Mouse (Mus musculus): ENCODE measurements at regions not wholly inside any gene's neighbourhood (a gene's known extent, or its start where the extent isn't known, plus 50 kb on each side); places are given as distances from the start of the nearest gene placed in this dataset.

- WGBS: 84% methylated on average over 6 of the region's 6 CpGs
- H3K9me3 ChIP-seq (ENCODE audit: low read length): no peaks in the 10 kb centered on the region
- H3K27me3 ChIP-seq (ENCODE audit: insufficient read depth, low read length): no peaks in the 10 kb centered on the region
- H3K4me2 ChIP-seq (ENCODE audit: low read depth, low read length): no peak overlapping the region
- H3K36me3 ChIP-seq (ENCODE audit: insufficient read depth, low read length): no peaks in the 10 kb centered on the region
- no peak for TF ChIP-seq CTCF (IDR thresholded peaks at IDR 0.05; ENCODE audit: low read depth)
- no peak overlapping the region for H3K9ac ChIP-seq (replicated peaks; ENCODE audit: low read length)
- no peak overlapping the region for H3K27ac ChIP-seq
- DNase-seq (ENCODE audit: low spot score): no peak
- no peak for ATAC-seq
- H3K4me3 ChIP-seq (ENCODE audit: low read length): no peak overlapping the region
- H3K4me1 ChIP-seq (ENCODE audit: insufficient read depth, low read length): no peaks in the 10 kb centered on the region
Measured at GRCm38 (mm10) chr2:128457591-128458209, 133.3 kb upstream of the Spdye4c start.

GRCm38 (mm10) chr2:128465214-128465984 lies 125.6 kb upstream of the Spdye4c start:
- H3K9ac ChIP-seq (replicated peaks; ENCODE audit: low read length): no peak overlapping the region
- no peaks in the 10 kb centered on the region for H3K36me3 ChIP-seq (ENCODE audit: insufficient read depth, low read length)
- H3K9me3 ChIP-seq (ENCODE audit: low read length): no peaks in the 10 kb centered on the region
- H3K27ac ChIP-seq: no peak overlapping the region
- no peak for ATAC-seq
- no peak for DNase-seq (ENCODE audit: low spot score)
- H3K4me3 ChIP-seq (ENCODE audit: low read length): no peak overlapping the region
- no peaks in the 10 kb centered on the region for H3K4me1 ChIP-seq (ENCODE audit: insufficient read depth, low read length)
- no peaks in the 10 kb centered on the region for H3K27me3 ChIP-seq (ENCODE audit: insufficient read depth, low read length)
- WGBS: 86% methylated on average over 6 of the region's 6 CpGs
- no peak for TF ChIP-seq CTCF (IDR thresholded peaks at IDR 0.05; ENCODE audit: low read depth)
- H3K4me2 ChIP-seq (ENCODE audit: low read depth, low read length): no peak overlapping the region

GRCm38 (mm10) chr2:128467490-128468245 lies 123.3 kb upstream of the Spdye4c start:
- DNase-seq (ENCODE audit: low spot score) (no peak), ATAC-seq (no peak)
- Histone ChIP-seq H3K27ac (no peak overlapping the region), H3K27me3 (ENCODE audit: insufficient read depth, low read length) (no peaks in the 10 kb centered on the region), H3K4me3 (ENCODE audit: low read length) (no peak overlapping the region), H3K4me2 (ENCODE audit: low read depth, low read length) (no peak overlapping the region), H3K9me3 (ENCODE audit: low read length) (no peaks in the 10 kb centered on the region), H3K36me3 (ENCODE audit: insufficient read depth, low read length) (no peaks in the 10 kb centered on the region), H3K4me1 (ENCODE audit: insufficient read depth, low read length) (no peaks in the 10 kb centered on the region), H3K9ac (replicated peaks; ENCODE audit: low read length) (no peak overlapping the region)
- no peak for TF ChIP-seq CTCF (IDR thresholded peaks at IDR 0.05; ENCODE audit: low read depth)
- WGBS: 90% methylated on average over 8 of the region's 8 CpGs

GRCm38 (mm10) chr2:128468323-128468722 lies 122.7 kb upstream of the Spdye4c start:
- no peaks in the 10 kb centered on the region for H3K9me3 ChIP-seq (ENCODE audit: low read length)
- no peak overlapping the region for H3K4me3 ChIP-seq (ENCODE audit: low read length)
- no peak overlapping the region for H3K4me2 ChIP-seq (ENCODE audit: low read depth, low read length)
- DNase-seq (ENCODE audit: low spot score): no peak
- no peak for ATAC-seq
- no peaks in the 10 kb centered on the region for H3K4me1 ChIP-seq (ENCODE audit: insufficient read depth, low read length)
- TF ChIP-seq CTCF (IDR thresholded peaks at IDR 0.05; ENCODE audit: low read depth): no peak
- no peak overlapping the region for H3K27ac ChIP-seq
- no peak overlapping the region for H3K9ac ChIP-seq (replicated peaks; ENCODE audit: low read length)
- no peaks in the 10 kb centered on the region for H3K27me3 ChIP-seq (ENCODE audit: insufficient read depth, low read length)
- H3K36me3 ChIP-seq (ENCODE audit: insufficient read depth, low read length): no peaks in the 10 kb centered on the region
- WGBS: 87% methylated on average over 2 of the region's 2 CpGs

- H3K4me3 ChIP-seq (ENCODE audit: low read length): no peak overlapping the region
- H3K27me3 ChIP-seq (ENCODE audit: insufficient read depth, low read length): no peaks in the 10 kb centered on the region
- no peaks in the 10 kb centered on the region for H3K36me3 ChIP-seq (ENCODE audit: insufficient read depth, low read length)
- no peak overlapping the region for H3K4me2 ChIP-seq (ENCODE audit: low read depth, low read length)
- no peaks in the 10 kb centered on the region for H3K9me3 ChIP-seq (ENCODE audit: low read length)
- H3K9ac ChIP-seq (replicated peaks; ENCODE audit: low read length): no peak overlapping the region
- TF ChIP-seq CTCF (IDR thresholded peaks at IDR 0.05; ENCODE audit: low read depth): no peak
- 54% methylated on average over 5 of the region's 5 CpGs for WGBS
- ATAC-seq (no peak), DNase-seq (ENCODE audit: low spot score) (no peak)
- H3K4me1 ChIP-seq (ENCODE audit: insufficient read depth, low read length): no peaks in the 10 kb centered on the region
- no peak overlapping the region for H3K27ac ChIP-seq
Measured at GRCm38 (mm10) chr2:128470351-128470750, 120.7 kb upstream of the Spdye4c start.

GRCm38 (mm10) chr2:128473241-128473954 lies 117.6 kb upstream of the Spdye4c start:
- no peak overlapping the region for H3K4me2 ChIP-seq (ENCODE audit: low read depth, low read length)
- H3K36me3 ChIP-seq (ENCODE audit: insufficient read depth, low read length): no peaks in the 10 kb centered on the region
- H3K4me1 ChIP-seq (ENCODE audit: insufficient read depth, low read length): no peaks in the 10 kb centered on the region
- no peak overlapping the region for H3K27ac ChIP-seq
- no peak overlapping the region for H3K4me3 ChIP-seq (ENCODE audit: low read length)
- peak; percentile 48 for DNase-seq (ENCODE audit: low spot score)
- no peak for TF ChIP-seq CTCF (IDR thresholded peaks at IDR 0.05; ENCODE audit: low read depth)
- H3K9me3 ChIP-seq (ENCODE audit: low read length): no peaks in the 10 kb centered on the region
- no peak overlapping the region for H3K9ac ChIP-seq (replicated peaks; ENCODE audit: low read length)
- 63% methylated on average over 13 of the region's 13 CpGs for WGBS
- no peaks in the 10 kb centered on the region for H3K27me3 ChIP-seq (ENCODE audit: insufficient read depth, low read length)
- ATAC-seq: no peak
